Mouse (Mus musculus) erythroblast, embryonic 14.5 days (primary cell): Measurements from ENCODE around the gene Vps13d.

ENCODE experiments used
- GATA1 ChIP-seq: IDR thresholded peaks from 2 replicates; pipeline ENCODE4 v1.6.1; 2012; ENCODE audit warnings: low read length, inconsistent platforms, mixed read lengths
- TAL1 ChIP-seq: IDR thresholded peaks from 3 replicates; pipeline ENCODE4 v1.6.1; 2012; ENCODE audit warnings: low read length, inconsistent platforms, mixed read lengths

DNA sequence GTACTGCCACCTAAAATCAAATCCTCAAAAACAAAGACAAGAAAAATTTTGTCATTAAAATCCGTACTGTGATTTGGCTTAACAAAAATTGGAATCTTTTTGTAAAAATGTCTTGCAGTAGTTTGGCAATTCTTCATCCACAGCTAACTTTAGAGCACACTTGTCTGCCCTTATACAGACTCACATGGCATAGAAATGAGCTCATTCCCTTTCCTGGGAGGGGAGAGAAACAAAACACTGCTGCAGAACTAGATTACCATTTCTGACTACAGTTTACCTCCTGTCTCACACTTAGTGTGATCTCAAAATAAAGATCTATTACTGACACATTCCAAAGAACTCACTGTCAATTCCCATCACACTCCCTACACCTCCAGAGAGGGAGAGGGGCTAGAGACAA, 58.1 kb downstream of the Vps13d start:
- TF ChIP-seq GATA1 (no peak), TAL1 (no peak)
